Mouse (Mus musculus): ENCODE data around the gene Zcchc17.

Zcchc17 gene

GRCm38 (mm10) chr4:130359486-130360237 is at the start of gene Zcchc17, which contains the start of gene Snrnp40:
Gene Zcchc17 (minus strand): TSS chr4:130359943.
Gene Snrnp40 (plus strand): TSS chr4:130360132.
- DNase-seq (ENCODE audit: low read depth in 1 of 2, low spot score in 2 of 2), result peak; percentile 97

GRCm38 (mm10) chr4:130391265-130391664 is 31.5 kb upstream of the Zcchc17 start:
- DNase-seq (ENCODE audit: low read depth in 1 of 2, low spot score in 2 of 2), result no peak

- DNase-seq (ENCODE audit: low read depth in 1 of 2, low spot score in 2 of 2), result no peak
Observed at GRCm38 (mm10) chr4:130389927-130390326, 30.2 kb upstream of the Zcchc17 start.

DNA sequence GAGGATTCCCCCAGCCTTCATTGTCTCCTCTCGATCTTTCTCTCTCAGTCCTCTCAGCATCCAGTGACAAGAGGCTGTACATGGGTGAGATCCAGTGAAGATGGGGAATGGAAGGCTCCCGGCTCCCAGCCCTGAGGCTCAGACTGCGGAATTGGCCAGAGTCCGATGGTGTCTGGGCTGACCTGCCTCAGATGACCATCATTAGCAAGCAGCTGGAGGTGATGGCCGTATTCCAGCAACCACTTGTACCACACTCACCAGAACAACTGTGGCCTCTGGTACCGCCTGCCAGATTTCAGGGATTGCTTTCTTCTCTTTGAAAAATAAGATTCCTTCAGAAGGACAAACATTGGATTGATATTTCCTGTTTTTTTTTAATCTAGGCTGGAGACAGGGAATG is 29.8 kb upstream of the Zcchc17 start:
- DNase-seq (ENCODE audit: low read depth in 1 of 2, low spot score in 2 of 2), result no peak

- DNase-seq (ENCODE audit: low read depth in 1 of 2, low spot score in 2 of 2), result no peak
Observed at GRCm38 (mm10) chr4:130387256-130387655, 27.5 kb upstream of the Zcchc17 start.

DNA sequence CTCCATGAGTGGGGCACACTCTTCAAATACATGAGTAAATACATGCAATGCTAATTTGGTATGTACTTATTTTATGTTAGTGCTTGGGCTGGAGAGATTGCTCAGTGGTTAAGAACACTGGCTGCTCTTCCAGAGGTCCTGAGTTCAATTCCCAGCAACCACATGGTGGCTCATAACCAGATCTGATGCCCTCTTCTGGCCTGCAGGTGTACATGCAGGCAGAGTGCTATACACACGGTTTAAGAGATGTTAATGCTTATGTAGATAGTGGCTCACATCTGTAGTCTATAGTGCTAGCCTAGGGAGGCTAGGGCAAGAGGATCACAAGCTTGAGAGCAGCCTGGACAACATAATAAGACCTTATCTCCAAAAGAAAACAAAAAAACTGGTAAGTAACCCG is 20.7 kb upstream of the Zcchc17 start:
- no peak for DNase-seq (ENCODE audit: low read depth in 1 of 2, low spot score in 2 of 2)

GRCm38 (mm10) chr4:130379181-130379580 is 19.4 kb upstream of the Zcchc17 start:
- no peak for DNase-seq (ENCODE audit: low read depth in 1 of 2, low spot score in 2 of 2)

GRCm38 (mm10) chr4:130377500-130377899 is 17.8 kb upstream of the Zcchc17 start:
- DNase-seq (ENCODE audit: low read depth in 1 of 2, low spot score in 2 of 2), result no peak

DNA sequence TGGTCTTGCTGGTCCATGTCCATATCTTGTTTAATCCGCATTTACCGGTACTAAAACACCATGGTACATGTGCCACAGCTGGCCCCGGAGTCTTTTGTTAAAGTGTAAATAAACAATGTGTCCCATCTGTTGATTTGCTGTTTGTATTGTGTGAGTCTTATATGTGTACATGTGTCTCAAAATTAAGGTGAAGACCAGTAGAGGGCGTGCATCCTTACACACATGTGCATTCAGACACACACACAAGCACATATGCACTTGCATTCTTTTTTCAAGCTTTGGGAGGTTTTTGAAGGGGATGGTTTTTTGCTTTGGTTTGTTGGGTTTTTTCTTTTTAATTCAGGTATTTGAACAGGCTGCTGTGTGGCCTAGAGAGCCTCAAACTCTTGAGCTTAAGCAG is 16.9 kb upstream of the Zcchc17 start:
- no peak for DNase-seq (ENCODE audit: low read depth in 1 of 2, low spot score in 2 of 2)

- no peak for DNase-seq (ENCODE audit: low read depth in 1 of 2, low spot score in 2 of 2)
Observed at GRCm38 (mm10) chr4:130360238-130360590, 471 bp upstream of the Zcchc17 start.

DNA sequence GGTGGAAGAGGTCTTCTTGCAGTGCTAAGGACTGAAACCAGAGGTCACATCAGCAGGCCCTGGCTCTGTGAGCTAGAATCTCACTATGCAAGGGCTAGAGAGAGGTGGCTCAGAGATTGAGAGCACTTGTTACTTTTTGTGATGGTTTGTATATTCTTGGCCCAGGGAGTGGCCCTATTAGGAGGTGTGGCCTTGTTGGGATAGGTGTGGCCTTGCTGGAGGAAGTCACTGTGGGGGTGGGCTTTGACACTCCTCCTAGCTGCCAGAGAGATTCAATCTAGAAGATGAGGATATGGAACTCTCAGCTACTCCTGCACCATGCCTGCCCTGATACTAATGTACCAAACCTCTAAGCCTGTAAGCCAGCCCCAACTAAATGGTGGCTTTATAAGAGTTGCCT is 1.8 kb downstream of the Zcchc17 start:
- no peak for DNase-seq (ENCODE audit: low read depth in 1 of 2, low spot score in 2 of 2)

GRCm38 (mm10) chr4:130352588-130352987 is 7.2 kb downstream of the Zcchc17 start:
- no peak for DNase-seq (ENCODE audit: low read depth in 1 of 2, low spot score in 2 of 2)

DNA sequence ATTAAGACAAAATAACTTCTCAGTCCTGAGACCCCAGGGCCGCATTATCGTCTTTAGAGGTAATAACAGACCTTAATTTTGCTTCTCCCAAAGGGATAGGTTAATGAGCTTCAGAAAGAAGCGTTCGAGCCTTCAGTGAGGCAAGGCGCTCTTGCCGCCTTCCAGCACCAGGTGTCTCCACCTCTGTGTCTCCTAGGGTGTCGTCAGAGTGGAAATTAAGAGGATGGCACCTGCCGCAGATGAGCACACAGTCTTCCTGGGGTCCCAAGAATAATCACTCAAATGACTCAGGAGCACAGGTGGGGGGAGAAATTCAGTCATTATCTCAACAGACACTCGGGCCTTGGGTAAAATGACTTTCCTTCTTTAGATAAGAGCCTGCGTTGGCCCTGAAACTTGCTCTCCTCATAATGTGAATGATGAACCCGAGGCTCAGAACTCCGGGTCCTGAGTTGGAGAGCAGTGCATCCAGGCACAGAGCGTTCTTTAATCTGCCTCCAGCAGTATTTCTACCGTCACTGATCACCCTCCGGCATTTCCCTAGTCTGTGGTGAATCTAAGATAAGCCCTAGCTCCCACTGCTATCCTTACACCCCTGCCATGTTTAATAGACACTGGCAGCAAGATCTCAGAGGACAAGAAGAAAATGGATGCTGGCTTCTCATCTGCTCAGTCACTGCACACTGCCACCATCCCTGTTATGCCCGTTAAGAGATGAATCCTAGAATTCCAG is 8.9 kb downstream of the Zcchc17 start:
- DNase-seq (ENCODE audit: low read depth in 1 of 2, low spot score in 2 of 2), result no peak

DNA sequence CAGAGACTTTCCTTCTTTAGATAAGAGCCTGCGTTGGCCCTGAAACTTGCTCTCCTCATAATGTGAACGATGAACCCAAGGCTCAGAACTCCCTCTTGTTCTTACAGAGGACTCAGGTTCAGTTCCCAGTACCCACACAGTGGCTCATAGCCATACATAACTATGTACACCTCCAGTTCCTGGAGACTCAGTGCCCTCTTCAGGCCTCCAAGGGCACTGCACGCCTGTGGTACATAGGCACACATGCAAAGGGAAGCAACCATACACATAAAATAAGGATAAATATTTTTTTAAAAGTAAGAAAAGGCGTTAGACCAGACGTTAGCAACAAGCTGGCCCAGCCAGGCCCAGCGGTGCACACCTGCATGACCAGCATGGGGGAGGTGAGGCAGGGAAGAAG is 10.1 kb downstream of the Zcchc17 start:
- no peak for DNase-seq (ENCODE audit: low read depth in 1 of 2, low spot score in 2 of 2)

DNA sequence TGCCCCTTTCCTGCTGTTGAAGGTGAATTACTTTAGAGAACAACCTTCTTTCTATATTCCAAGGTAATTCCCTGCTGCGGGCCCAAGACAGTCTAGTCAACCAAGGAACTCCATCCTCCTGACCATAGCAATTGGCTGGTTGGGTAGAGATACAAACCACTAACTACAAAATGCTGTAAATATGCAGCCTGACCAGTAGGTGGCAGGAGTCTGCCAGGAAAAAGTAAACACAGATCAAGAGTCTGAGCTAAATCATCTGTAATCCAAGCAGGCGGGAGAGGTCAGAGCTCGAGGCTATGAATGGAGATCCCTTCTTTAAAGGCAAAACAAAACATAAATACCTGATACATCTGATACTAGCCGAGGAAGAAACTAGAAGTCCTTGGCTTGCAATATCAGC is 18.1 kb downstream of the Zcchc17 start:
- peak in 1 of 2 experiments; percentile 9 for DNase-seq (ENCODE audit: low read depth in 1 of 2, low spot score in 2 of 2)

DNA sequence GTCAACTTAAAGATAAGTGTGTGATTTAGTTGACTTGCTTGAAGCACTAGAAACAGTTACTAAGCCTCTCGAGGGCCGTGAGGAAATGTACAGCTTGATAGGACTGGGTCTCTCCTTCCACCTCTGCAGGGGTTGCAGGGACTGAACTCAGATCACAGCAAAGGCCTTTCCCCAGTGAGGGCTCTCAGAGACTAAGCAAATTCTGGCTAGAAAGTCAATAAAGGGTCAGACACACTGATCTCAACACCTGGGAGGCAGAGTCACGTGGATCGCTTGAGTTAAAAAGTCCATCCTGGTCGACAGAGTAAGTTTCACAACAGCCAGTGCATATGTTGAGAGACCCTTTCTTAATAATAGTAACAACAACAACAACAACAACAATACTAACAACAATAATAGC is 23.9 kb downstream of the Zcchc17 start:
- no peak for DNase-seq (ENCODE audit: low read depth in 1 of 2, low spot score in 2 of 2)

DNA sequence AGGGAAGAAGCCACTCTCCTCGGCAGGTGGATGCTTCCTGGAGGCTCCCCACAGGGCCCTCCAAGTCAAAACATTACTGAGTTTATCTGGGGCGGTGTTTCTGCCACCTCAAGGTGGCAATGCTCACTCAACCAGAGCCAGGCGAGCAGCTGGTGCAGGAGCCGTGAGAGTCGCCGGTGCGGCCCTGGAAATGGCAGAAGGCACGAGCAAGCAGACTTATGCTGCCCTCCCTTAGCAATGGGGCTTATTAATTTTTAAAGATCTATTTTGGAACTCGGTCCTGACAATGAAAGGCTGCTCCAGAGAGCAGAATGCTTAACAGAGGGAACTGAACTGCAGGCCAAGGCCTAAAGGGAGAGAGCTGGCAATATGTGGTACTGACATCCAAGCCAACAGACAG is 32.4 kb downstream of the Zcchc17 start:
- DNase-seq (ENCODE audit: low read depth in 1 of 2, low spot score in 2 of 2), result no peak

DNA sequence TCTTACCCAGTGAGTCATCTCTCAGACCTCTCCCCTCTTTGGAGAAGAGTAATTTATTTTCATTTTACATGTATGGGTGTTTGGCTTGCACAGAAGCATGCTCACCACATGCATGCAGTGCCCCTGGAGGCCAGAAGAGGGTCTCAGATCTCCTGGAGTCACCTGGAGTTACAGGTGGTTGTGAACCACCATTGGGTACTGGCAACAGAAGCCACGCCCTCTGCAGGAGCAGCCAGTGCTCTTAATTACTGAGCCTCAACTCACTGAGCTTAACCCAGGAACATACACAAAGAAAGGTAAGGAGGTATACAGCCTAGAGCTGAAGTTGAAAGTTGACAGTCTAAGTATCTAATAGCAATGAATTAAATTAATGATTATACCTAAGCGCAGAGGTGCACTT is 34.3 kb downstream of the Zcchc17 start:
- no peak for DNase-seq (ENCODE audit: low read depth in 1 of 2, low spot score in 2 of 2)

- no peak for DNase-seq (ENCODE audit: low read depth in 1 of 2, low spot score in 2 of 2)
Observed at GRCm38 (mm10) chr4:130323607-130324006, 36.1 kb downstream of the Zcchc17 start.

DNA sequence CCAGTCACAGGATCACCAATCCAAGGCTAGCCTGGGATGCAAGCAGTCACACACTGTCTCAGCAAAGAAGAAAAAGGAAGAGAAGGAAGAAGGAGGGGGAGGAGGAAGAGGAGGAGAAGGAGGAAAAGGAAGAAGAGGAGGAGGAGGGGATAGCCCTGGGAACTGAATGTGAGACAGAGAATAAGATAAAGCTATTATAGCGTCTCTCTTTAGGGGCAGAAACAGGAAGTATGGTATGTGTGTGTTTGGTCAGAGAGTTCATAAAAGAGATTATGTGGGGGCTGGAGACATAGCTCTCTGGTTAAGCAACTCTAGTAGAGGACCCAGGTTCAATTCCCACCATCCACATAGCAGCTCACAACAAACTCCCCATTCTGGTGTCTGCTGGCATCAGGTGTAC is 36.6 kb downstream of the Zcchc17 start:
- DNase-seq (ENCODE audit: low read depth in 1 of 2, low spot score in 2 of 2), result no peak

- DNase-seq (ENCODE audit: low read depth in 1 of 2, low spot score in 2 of 2), result no peak
Observed at GRCm38 (mm10) chr4:130322567-130322966, 37.2 kb downstream of the Zcchc17 start.

DNA sequence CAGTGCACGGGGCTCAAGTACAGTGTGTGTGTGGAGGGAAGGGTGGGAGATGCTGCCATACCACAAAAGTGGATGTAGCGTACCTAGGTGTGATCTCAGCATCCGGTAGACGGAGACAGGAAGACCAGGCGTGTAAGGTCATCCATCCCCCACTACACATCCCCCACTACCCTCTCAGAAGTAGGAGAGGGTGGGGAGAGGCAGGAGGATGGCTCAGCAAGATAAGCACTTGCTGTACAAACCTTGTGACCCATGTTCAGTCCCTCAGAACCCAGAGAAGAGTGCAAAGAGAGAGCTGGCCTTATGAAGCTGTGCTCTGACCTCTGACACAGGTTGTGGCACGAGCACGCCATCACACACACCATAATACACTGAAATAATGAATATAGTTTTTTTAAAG is 38.1 kb downstream of the Zcchc17 start:
- no peak for DNase-seq (ENCODE audit: low read depth in 1 of 2, low spot score in 2 of 2)

GRCm38 (mm10) chr4:130319564-130319963 is 40.2 kb downstream of the Zcchc17 start:
- no peak for DNase-seq (ENCODE audit: low read depth in 1 of 2, low spot score in 2 of 2)
